Mouse (Mus musculus): ENCODE measurements at regions not wholly inside any gene's neighbourhood (a gene's known extent, or its start where the extent isn't known, plus 50 kb on each side); places are given as distances from the start of the nearest gene placed in this dataset.

GRCm38 (mm10) chr3:52861538-52861937 is 155.5 kb downstream of the Cog6 start:
- DNase-seq (ENCODE audit: low spot score in 2 of 2): no peak

DNA sequence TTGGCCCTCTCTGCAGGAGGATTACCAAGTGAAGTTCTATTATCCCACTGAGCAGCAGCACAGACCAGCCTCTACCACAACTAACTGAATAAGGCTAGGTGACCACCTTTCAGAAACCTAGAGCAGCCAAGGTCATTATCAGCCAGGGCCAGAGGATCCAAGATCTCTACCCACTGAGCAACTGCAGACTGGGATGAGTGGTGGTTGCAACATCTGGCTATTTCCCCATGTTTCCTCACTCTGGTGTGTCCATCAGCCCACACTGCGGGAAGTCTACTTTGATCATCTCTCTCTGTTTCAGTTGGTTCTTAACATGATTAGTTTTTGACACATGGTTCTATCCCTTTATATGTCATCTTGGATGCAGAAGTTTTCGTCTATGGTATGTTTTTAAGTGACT is 157.2 kb downstream of the Cog6 start:
- no peak for DNase-seq (ENCODE audit: low spot score in 2 of 2)

DNA sequence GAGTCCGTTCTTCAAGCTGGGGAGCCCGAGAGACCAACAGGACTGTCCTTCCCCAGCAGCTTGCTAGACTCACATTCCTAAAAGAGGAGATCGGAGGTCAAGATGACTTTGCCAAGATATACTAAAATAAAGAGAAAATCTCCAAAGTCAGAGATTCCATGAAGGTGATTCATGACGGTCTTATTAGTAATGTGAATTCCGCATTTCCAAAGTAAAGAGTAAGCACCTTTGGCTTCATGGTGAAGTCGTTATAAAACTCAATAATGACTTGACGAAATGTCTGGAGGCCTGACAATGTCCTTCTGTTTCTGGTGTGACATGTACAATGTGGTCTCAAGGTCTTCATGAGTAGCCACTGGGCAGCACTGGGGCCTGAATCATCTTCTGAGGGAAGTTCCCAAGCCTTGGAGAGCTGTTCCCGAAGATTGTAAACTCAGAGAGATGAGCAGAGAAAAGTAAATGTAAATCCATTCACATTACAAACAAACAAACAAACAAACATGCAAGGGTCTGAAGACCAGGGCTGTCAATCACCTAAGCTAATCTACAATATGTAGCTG is 157.7 kb downstream of the Cog6 start:
- no peak for DNase-seq (ENCODE audit: low spot score in 2 of 2)

DNA sequence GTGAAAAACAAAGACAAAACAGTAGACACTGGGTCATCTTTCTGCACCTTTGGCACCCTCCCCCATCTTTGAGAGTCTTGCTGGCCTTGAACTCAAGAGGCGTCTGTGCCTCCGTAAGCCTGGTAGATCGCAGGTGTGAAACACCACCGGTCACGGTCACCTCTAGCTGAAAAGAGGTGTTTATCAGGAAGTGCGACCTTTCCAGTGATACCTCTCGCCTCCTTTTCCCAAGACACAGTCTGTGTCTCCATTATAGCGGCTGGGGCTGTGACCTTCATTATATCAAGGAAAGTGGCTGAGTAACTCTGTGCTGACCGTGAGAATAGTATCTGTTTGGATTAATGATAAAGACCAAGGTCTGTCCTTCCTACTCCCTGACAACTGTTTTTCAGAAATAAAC is 158.8 kb downstream of the Cog6 start:
- no peak for DNase-seq (ENCODE audit: low spot score in 2 of 2)

GRCm38 (mm10) chr3:52857076-52857475 is 160.0 kb downstream of the Cog6 start:
- no peak for DNase-seq (ENCODE audit: low spot score in 2 of 2)

DNA sequence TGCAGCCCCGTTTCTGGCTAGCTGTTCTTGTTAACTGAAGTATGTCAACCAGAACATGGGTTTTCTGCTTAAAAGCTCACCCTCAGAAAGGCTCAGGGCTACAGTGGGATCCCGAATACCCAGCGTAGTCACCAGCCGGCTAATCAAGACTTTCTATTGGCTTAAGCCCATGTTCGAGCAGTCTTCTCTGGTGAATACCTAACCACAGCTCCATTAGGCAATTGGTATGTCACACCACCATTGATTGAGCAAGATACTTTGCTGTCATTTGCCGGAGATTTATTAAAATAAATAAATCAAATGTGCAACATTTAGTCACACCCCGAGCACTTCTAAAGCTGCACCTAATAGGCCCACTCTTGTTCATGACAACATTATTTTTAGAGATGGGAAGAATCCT is 162.5 kb downstream of the Cog6 start:
- DNase-seq (ENCODE audit: low spot score in 2 of 2): no peak

DNA sequence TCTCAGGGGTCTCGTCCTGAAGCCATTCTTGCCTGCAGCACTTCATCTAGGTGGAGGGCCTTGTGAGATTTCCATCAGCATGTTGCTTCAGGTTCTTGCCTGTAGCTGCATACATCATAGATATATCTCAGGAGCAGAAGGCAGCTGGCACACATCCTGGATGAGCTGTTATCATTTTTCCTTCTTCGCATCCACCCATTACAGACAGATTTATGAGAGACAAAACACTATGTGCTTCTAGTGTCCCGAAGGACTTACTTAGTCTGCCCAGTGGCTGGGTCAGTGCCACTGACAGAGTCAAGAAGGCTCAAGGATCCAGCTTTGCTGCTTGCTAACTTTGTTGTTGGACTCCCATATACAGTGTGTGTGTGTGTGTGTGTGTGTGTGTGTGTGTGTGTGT is 163.9 kb downstream of the Cog6 start:
- no peak for DNase-seq (ENCODE audit: low spot score in 2 of 2)

GRCm38 (mm10) chr3:52845166-52845565 is 171.9 kb downstream of the Cog6 start:
- DNase-seq (ENCODE audit: low spot score in 2 of 2): no peak

DNA sequence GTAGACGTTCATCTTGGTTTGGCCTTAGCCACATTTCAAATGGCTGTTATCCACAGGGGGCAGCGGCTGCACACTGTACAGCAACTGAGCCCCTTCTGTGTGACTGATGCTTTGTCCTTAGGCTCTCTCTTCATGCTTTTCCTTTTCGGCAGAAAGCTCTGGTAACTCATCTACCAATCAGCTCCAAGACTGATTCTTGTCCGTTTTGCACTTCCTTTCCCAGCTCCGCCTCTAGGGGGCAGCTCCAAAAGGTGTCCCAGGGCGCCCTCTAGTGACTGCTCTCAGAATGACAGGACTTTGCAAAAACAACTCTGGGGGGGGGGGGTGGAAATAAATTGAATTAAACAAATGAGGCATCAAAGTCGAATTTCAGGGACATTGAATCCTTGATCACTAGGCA is 173.0 kb downstream of the Cog6 start:
- DNase-seq (ENCODE audit: low spot score in 2 of 2): peak; percentile 74 to 86

GRCm38 (mm10) chr3:52842866-52843425 is 174.1 kb downstream of the Cog6 start:
- no peak for DNase-seq (ENCODE audit: low spot score in 2 of 2)

DNA sequence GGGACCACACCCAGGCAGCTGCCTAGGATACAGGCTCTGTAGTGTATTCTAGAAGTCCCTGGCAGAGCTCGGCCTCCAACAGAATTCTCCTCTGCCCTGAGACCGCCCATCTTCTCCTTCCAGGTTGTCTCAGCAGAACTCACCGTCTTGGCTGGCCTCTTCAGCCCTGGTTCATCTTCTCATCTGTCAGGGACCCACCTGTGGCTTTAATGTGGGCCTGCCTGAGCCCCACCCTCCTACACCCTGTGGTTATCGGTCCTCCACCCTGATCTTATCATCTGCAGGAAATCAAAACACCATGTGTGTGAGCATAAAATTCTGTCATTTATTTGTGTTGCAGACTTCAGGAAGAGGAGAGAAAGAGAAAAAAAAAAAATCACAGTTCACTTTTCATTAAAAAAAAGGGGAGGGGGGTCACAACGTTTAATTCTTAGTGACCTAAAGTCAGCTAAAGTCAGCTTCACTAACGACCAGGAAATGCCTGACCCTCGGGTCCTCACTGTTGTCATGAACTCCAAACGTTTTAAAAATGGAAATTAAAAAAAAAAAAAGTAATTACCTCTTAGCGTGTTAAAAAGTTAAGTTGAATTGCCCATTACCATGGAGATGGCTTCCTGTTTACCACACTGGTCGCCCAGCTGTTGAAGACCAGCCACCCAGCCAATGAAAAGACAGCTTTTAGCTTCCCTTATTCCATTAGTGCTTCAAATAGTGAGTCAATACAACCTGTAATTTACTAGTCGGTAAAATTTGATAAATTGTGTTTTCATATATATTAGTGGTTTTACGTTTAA is 176.7 kb downstream of the Cog6 start:
- DNase-seq (ENCODE audit: low spot score in 2 of 2): no peak

DNA sequence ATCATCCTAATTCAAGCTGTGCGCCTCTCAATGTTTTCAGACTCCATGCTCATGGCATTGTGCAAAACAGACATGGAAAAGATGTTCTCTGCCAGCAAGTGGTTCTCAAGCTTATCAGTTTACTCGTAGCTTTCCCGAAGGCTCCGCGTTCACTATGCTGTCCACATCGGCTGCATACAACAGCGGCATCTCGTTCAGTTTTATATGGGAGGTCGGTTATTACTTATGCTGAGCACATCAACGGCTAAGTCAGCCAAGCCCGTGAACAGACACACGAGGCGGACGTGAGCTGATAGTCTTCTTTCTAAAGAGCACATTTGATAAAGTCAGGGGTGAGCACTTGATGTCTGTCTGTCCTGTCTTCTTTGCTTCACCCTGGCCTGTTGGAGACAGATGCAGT is 179.0 kb downstream of the Cog6 start:
- DNase-seq (ENCODE audit: low spot score in 2 of 2): no peak

GRCm38 (mm10) chr3:52837527-52837926 is 179.5 kb downstream of the Cog6 start:
- DNase-seq (ENCODE audit: low spot score in 2 of 2): no peak

- DNase-seq (ENCODE audit: low spot score in 2 of 2): no peak
Observed at GRCm38 (mm10) chr3:52836780-52837179, 180.3 kb downstream of the Cog6 start.

DNA sequence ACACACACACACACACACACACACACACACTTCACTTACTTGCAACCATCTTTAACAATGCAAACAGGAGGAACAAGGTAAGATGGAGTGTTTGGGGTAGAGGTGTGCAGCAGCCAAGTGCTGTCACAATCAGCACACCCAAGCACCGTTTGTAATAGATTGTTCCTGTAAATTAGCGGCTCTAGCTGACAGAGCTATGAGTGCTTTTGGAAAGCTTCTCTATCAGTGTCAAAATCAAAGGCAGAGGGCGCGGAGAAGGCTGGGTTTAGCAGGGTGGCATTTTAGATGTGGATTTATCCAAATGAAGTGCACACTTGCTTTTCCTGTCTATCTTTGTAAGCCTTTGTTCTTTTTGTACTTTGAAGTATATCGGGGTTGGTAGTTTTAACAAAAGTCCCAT is 184.6 kb downstream of the Cog6 start:
- no peak for DNase-seq (ENCODE audit: low spot score in 2 of 2)

DNA sequence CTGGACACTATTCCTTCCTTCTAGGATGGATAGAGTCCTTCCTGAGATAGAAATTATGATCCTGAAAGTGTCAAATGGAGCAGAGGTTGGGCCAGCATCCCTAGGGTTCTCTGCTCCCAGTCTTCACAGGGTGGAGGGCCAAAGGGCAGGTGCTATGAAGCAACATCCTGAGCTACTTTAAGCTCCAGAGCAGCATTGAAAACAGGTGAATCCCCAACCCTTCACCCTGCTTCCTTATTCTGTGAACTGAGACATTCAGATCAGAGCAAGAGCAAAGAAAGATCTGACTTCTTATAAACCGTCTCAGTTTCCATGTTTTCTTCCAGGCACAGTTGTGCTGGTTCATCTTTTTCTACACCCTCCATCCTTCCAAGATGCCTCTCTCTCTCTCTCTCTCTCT is 185.1 kb downstream of the Cog6 start:
- DNase-seq (ENCODE audit: low spot score in 2 of 2): no peak

GRCm38 (mm10) chr3:52830101-52830500 is 186.9 kb downstream of the Cog6 start:
- DNase-seq (ENCODE audit: low spot score in 2 of 2): no peak

- no peak for DNase-seq (ENCODE audit: low spot score in 2 of 2)
Observed at GRCm38 (mm10) chr3:52829069-52829468, 188.0 kb downstream of the Cog6 start.

GRCm38 (mm10) chr3:52828473-52828872 is 188.6 kb downstream of the Cog6 start:
- no peak for DNase-seq (ENCODE audit: low spot score in 2 of 2)

DNA sequence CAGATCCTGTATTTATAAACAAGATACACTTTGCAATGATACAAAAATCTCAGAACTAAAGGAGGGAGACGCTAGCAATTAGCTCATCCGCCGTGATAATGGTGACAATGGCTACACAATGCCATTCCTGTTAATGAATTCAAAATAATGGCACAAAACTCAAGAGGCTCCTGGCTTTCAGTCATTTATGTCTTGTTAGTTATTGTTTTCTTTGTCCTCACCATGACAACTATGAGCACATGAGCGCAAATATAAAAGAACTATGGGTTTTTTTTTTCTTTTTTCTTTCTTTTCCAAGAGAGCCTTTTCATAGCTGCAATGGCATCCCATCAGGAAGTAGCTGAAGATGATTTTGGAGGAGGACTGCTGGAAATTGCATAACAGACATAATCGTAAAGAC is 194.2 kb downstream of the Cog6 start:
- no peak for DNase-seq (ENCODE audit: low spot score in 2 of 2)

- no peak for DNase-seq (ENCODE audit: low spot score in 2 of 2)
Observed at GRCm38 (mm10) chr3:52821450-52821849, 195.6 kb downstream of the Cog6 start.

GRCm38 (mm10) chr3:52818401-52818800 is 198.6 kb downstream of the Cog6 start:
- no peak for DNase-seq (ENCODE audit: low spot score in 2 of 2)

DNA sequence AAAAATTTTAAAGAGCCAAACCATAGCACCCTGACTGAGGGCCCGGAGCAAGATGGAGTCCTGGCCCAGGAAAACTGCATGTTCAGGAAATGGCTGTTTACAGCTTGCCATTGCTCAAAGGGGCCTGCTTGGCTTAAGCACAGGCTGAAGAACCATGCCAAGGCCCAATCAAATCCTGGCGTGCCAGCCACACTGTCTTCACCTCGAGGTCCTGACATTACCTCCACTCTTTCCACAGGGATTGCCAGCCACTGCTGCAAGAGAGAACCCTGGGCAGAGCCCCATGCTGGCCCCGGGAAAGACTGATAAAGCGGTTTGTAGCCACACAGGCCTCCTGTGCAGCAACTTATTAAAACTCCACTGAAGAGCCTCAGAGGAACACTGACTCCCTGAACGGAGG is 199.6 kb downstream of the Cog6 start:
- DNase-seq (ENCODE audit: low spot score in 2 of 2): no peak

All from spleen, postnatal 14 days (tissue).